Mouse (Mus musculus): Measurements from ENCODE around the gene Olfr1443. TPM values are rescaled to one million over a fixed set of nuclear protein-coding genes. Genes with fewer than 3 reads are reported as not detected.
"Not testable (repeated sequence)": the region's sequence is repeated elsewhere in the genome, so short reads cannot be mapped to it uniquely, and the experiment has no call there.

Olfr1443 gene
- polyA plus RNA-seq (2014; fragmentation: Nextera tagmentation; extraction: Ambion mirVana), result not detected in 2 replicates

- H3K27me3 ChIP-seq (ENCODE audit: control insufficient read depth, insufficient read depth, low read length), result no peaks in the 10 kb centered on the region
- no peak within 1 kb of the TSS for H3K27ac ChIP-seq (replicated peaks; ENCODE audit: low read depth, low read length)
- WGBS, result 68% methylated on average over 3 of the region's 3 CpGs
- no peak within 1 kb of the TSS for H3K9ac ChIP-seq (ENCODE audit: low read length)
- DNase-seq (ENCODE audit: low spot score), result no peak
- no peaks in the 10 kb centered on the region for H3K4me1 ChIP-seq (ENCODE audit: control insufficient read depth, insufficient read depth, low read length)
- H3K4me2 ChIP-seq (ENCODE audit: low read depth, severe bottlenecking), result no peak within 1 kb of the TSS
- H3K4me3 ChIP-seq (ENCODE audit: low read depth, low read length), result no peak within 1 kb of the TSS
- ATAC-seq (ENCODE audit: insufficient number of reproducible peaks, low FRiP score, low TSS enrichment, low read depth), result no peak
- no peaks in the 10 kb centered on the region; the same call in 1 of the 2 replicates for H3K9me3 ChIP-seq (ENCODE audit: control insufficient read depth, low read length)
- no peaks in the 10 kb centered on the region for H3K36me3 ChIP-seq (ENCODE audit: control insufficient read depth, insufficient read depth, low read length)
Measured at GRCm38 (mm10) chr19:12677812-12678211, at the start of gene Olfr1443. Gene Olfr1443 (plus strand): TSS chr19:12678112.

GRCm38 (mm10) chr19:12633176-12633575 is 44.7 kb upstream of the Olfr1443 start, which contains the start of gene Glyat:
Gene Glyat (plus strand): TSS chr19:12633308.
- H3K4me2 ChIP-seq (ENCODE audit: low read depth, severe bottlenecking), result no peak within 1 kb of the TSS
- no peaks in the 10 kb centered on the region for H3K36me3 ChIP-seq (ENCODE audit: control insufficient read depth, insufficient read depth, low read length)
- no peaks in the 10 kb centered on the region for H3K27me3 ChIP-seq (ENCODE audit: control insufficient read depth, insufficient read depth, low read length)
- no peak within 1 kb of the TSS for H3K4me3 ChIP-seq (ENCODE audit: low read depth, low read length)
- no peaks in the 10 kb centered on the region for H3K4me1 ChIP-seq (ENCODE audit: control insufficient read depth, insufficient read depth, low read length)
- 82% methylated on average over 4 of the region's 4 CpGs for WGBS
- H3K27ac ChIP-seq (replicated peaks; ENCODE audit: low read depth, low read length), result no peak within 1 kb of the TSS
- no peak for ATAC-seq (ENCODE audit: insufficient number of reproducible peaks, low FRiP score, low TSS enrichment, low read depth)
- no peak within 1 kb of the TSS for H3K9ac ChIP-seq (ENCODE audit: low read length)
- no peak for DNase-seq (ENCODE audit: low spot score)
- no peaks in the 10 kb centered on the region for H3K9me3 ChIP-seq (ENCODE audit: control insufficient read depth, low read length)

GRCm38 (mm10) chr19:12634259-12634658 is 43.7 kb upstream of the Olfr1443 start:
- H3K9me3 ChIP-seq (ENCODE audit: control insufficient read depth, low read length), result no peaks in the 10 kb centered on the region
- 94% methylated on average over 3 of the region's 3 CpGs for WGBS
- H3K4me1 ChIP-seq (ENCODE audit: control insufficient read depth, insufficient read depth, low read length), result no peaks in the 10 kb centered on the region

GRCm38 (mm10) chr19:12634963-12635362 is 42.9 kb upstream of the Olfr1443 start:
- 89% methylated on average over 4 of the region's 4 CpGs for WGBS
- Histone ChIP-seq H3K9me3 (ENCODE audit: control insufficient read depth, low read length) (no peaks in the 10 kb centered on the region), H3K27me3 (ENCODE audit: control insufficient read depth, insufficient read depth, low read length) (no peaks in the 10 kb centered on the region), H3K27ac (replicated peaks; ENCODE audit: low read depth, low read length) (no peak overlapping the region), H3K9ac (ENCODE audit: low read length) (no peak overlapping the region), H3K4me2 (ENCODE audit: low read depth, severe bottlenecking) (no peak overlapping the region), H3K36me3 (ENCODE audit: control insufficient read depth, insufficient read depth, low read length) (no peaks in the 10 kb centered on the region), H3K4me1 (ENCODE audit: control insufficient read depth, insufficient read depth, low read length) (no peaks in the 10 kb centered on the region), H3K4me3 (ENCODE audit: low read depth, low read length) (no peak overlapping the region)
- ATAC-seq (ENCODE audit: insufficient number of reproducible peaks, low FRiP score, low TSS enrichment, low read depth) (no peak), DNase-seq (ENCODE audit: low spot score) (no peak)

More at GRCm38 (mm10) chr19:12634259-12634658, 43.7 kb upstream of the Olfr1443 start:
- H3K4me3 ChIP-seq (ENCODE audit: low read depth, low read length), result no peak overlapping the region
- no peak overlapping the region for H3K27ac ChIP-seq (replicated peaks; ENCODE audit: low read depth, low read length)
- DNase-seq (ENCODE audit: low spot score) (no peak), ATAC-seq (ENCODE audit: insufficient number of reproducible peaks, low FRiP score, low TSS enrichment, low read depth) (no peak)
- H3K9ac ChIP-seq (ENCODE audit: low read length), result no peak overlapping the region
- H3K36me3 ChIP-seq (ENCODE audit: control insufficient read depth, insufficient read depth, low read length), result no peaks in the 10 kb centered on the region
- no peak overlapping the region for H3K4me2 ChIP-seq (ENCODE audit: low read depth, severe bottlenecking)
- no peaks in the 10 kb centered on the region for H3K27me3 ChIP-seq (ENCODE audit: control insufficient read depth, insufficient read depth, low read length)

GRCm38 (mm10) chr19:12636863-12637262 is 41.0 kb upstream of the Olfr1443 start:
- no peaks in the 10 kb centered on the region for H3K4me1 ChIP-seq (ENCODE audit: control insufficient read depth, insufficient read depth, low read length)
- H3K4me3 ChIP-seq (ENCODE audit: low read depth, low read length), result no peak overlapping the region
- no peaks in the 10 kb centered on the region for H3K9me3 ChIP-seq (ENCODE audit: control insufficient read depth, low read length)
- 75% methylated on average over 3 of the region's 3 CpGs for WGBS
- ATAC-seq (ENCODE audit: insufficient number of reproducible peaks, low FRiP score, low TSS enrichment, low read depth) (no peak), DNase-seq (ENCODE audit: low spot score) (no peak)
- no peaks in the 10 kb centered on the region for H3K36me3 ChIP-seq (ENCODE audit: control insufficient read depth, insufficient read depth, low read length)
- H3K4me2 ChIP-seq (ENCODE audit: low read depth, severe bottlenecking), result no peak overlapping the region
- H3K27ac ChIP-seq (replicated peaks; ENCODE audit: low read depth, low read length), result no peak overlapping the region
- H3K9ac ChIP-seq (ENCODE audit: low read length), result no peak overlapping the region
- H3K27me3 ChIP-seq (ENCODE audit: control insufficient read depth, insufficient read depth, low read length), result no peaks in the 10 kb centered on the region

GRCm38 (mm10) chr19:12638049-12638448 is 39.9 kb upstream of the Olfr1443 start:
- Histone ChIP-seq H3K27me3 (ENCODE audit: control insufficient read depth, insufficient read depth, low read length) (no peaks in the 10 kb centered on the region), H3K27ac (replicated peaks; ENCODE audit: low read depth, low read length) (no peak overlapping the region), H3K4me3 (ENCODE audit: low read depth, low read length) (no peak overlapping the region), H3K4me2 (ENCODE audit: low read depth, severe bottlenecking) (no peak overlapping the region), H3K9me3 (ENCODE audit: control insufficient read depth, low read length) (no peaks in the 10 kb centered on the region), H3K9ac (ENCODE audit: low read length) (no peak overlapping the region), H3K36me3 (ENCODE audit: control insufficient read depth, insufficient read depth, low read length) (no peaks in the 10 kb centered on the region), H3K4me1 (ENCODE audit: control insufficient read depth, insufficient read depth, low read length) (no peaks in the 10 kb centered on the region)
- ATAC-seq (ENCODE audit: insufficient number of reproducible peaks, low FRiP score, low TSS enrichment, low read depth) (no peak), DNase-seq (ENCODE audit: low spot score) (no peak)
- 84% methylated on average over 1 of the region's 1 CpGs for WGBS

- no peaks in the 10 kb centered on the region for H3K36me3 ChIP-seq (ENCODE audit: control insufficient read depth, insufficient read depth, low read length)
- no peak overlapping the region for H3K9ac ChIP-seq (ENCODE audit: low read length)
- no peak for DNase-seq (ENCODE audit: low spot score)
- no peaks in the 10 kb centered on the region for H3K9me3 ChIP-seq (ENCODE audit: control insufficient read depth, low read length)
- H3K27me3 ChIP-seq (ENCODE audit: control insufficient read depth, insufficient read depth, low read length), result no peaks in the 10 kb centered on the region
- no peak overlapping the region for H3K4me3 ChIP-seq (ENCODE audit: low read depth, low read length)
- H3K4me2 ChIP-seq (ENCODE audit: low read depth, severe bottlenecking), result no peak overlapping the region
- H3K4me1 ChIP-seq (ENCODE audit: control insufficient read depth, insufficient read depth, low read length), result no peaks in the 10 kb centered on the region
- ATAC-seq (ENCODE audit: insufficient number of reproducible peaks, low FRiP score, low TSS enrichment, low read depth), result no peak
- no peak overlapping the region for H3K27ac ChIP-seq (replicated peaks; ENCODE audit: low read depth, low read length)
Measured at GRCm38 (mm10) chr19:12649511-12649910, 28.4 kb upstream of the Olfr1443 start.

- H3K4me1 ChIP-seq (ENCODE audit: control insufficient read depth, insufficient read depth, low read length), result no peaks in the 10 kb centered on the region
- no peak overlapping the region for H3K4me2 ChIP-seq (ENCODE audit: low read depth, severe bottlenecking)
- no peaks in the 10 kb centered on the region; the same call in 1 of the 2 replicates for H3K9me3 ChIP-seq (ENCODE audit: control insufficient read depth, low read length)
- H3K4me3 ChIP-seq (ENCODE audit: low read depth, low read length), result no peak overlapping the region
- no peaks in the 10 kb centered on the region for H3K27me3 ChIP-seq (ENCODE audit: control insufficient read depth, insufficient read depth, low read length)
- no peak overlapping the region for H3K27ac ChIP-seq (replicated peaks; ENCODE audit: low read depth, low read length)
- H3K36me3 ChIP-seq (ENCODE audit: control insufficient read depth, insufficient read depth, low read length), result no peaks in the 10 kb centered on the region
- 77% methylated on average over 1 of the region's 1 CpGs for WGBS
- H3K9ac ChIP-seq (ENCODE audit: low read length), result no peak overlapping the region
- no peak for ATAC-seq (ENCODE audit: insufficient number of reproducible peaks, low FRiP score, low TSS enrichment, low read depth)
- no peak for DNase-seq (ENCODE audit: low spot score)
Measured at GRCm38 (mm10) chr19:12666156-12666555, 11.8 kb upstream of the Olfr1443 start.

- H3K27ac ChIP-seq (replicated peaks; ENCODE audit: low read depth, low read length); DNase-seq (ENCODE audit: low spot score); ATAC-seq (ENCODE audit: insufficient number of reproducible peaks, low FRiP score, low TSS enrichment, low read depth); H3K9ac ChIP-seq (ENCODE audit: low read length); H3K4me1 ChIP-seq (ENCODE audit: control insufficient read depth, insufficient read depth, low read length); H3K27me3 ChIP-seq (ENCODE audit: control insufficient read depth, insufficient read depth, low read length); H3K4me2 ChIP-seq (ENCODE audit: low read depth, severe bottlenecking); H3K9me3 ChIP-seq (ENCODE audit: control insufficient read depth, low read length); H3K36me3 ChIP-seq (ENCODE audit: control insufficient read depth, insufficient read depth, low read length); H3K4me3 ChIP-seq (ENCODE audit: low read depth, low read length): not testable (repeated sequence)
- WGBS, result 96% methylated on average over 3 of the region's 3 CpGs
Measured at GRCm38 (mm10) chr19:12668601-12669000, 9.3 kb upstream of the Olfr1443 start.

Data from limb, embryonic 11.5 days (tissue).